Mouse (Mus musculus) bone marrow macrophage, adult 2 months (primary cell): Measurements from ENCODE around the gene Polr1a. TPM values are rescaled to one million over a fixed set of nuclear protein-coding genes. Genes with fewer than 3 reads are reported as not detected.
A peak's percentile ranks its signal among the peaks of the same experiment; 100 is the strongest.

Experiments used
- H3K27ac ChIP-seq: 2 replicates; pipeline ENCODE4 v1.5.1; 2012; ENCODE audit warnings: low read depth, low read length; ENCODE audit not compliant: insufficient read depth
- H3K4me1 ChIP-seq: 2 replicates; pipeline ENCODE4 v1.6.1; 2012; ENCODE audit warnings: low read length; ENCODE audit not compliant: control insufficient read depth, insufficient read depth
- H3K4me3 ChIP-seq: 2 replicates; pipeline ENCODE4 v1.5.1; 2012; ENCODE audit warnings: mild to moderate bottlenecking, low read length, moderate library complexity; ENCODE audit not compliant: insufficient read depth
- CTCF ChIP-seq: IDR thresholded peaks from 2 replicates; pipeline ENCODE4 v1.5.1; 2012; ENCODE audit warnings: low read depth, mild to moderate bottlenecking, low read length, moderate library complexity
- POLR2A ChIP-seq: IDR thresholded peaks from 2 replicates; pipeline ENCODE4 v1.6.1; 2012; ENCODE audit warnings: mild to moderate bottlenecking, low read depth, low read length, borderline replicate concordance
- polyA plus RNA-seq: library from polyadenylated mRNA; stranded (reverse); fragments of >200 nt; gene quantifications from 2 replicates; pipeline ENCODE4 v1.2.4, GENCODE M21; 2012; ENCODE audit not compliant: missing spikeins, insufficient read depth, insufficient read length

The Polr1a gene
- polyA plus RNA-seq, 1 experiment: 6.2 TPM

DNA sequence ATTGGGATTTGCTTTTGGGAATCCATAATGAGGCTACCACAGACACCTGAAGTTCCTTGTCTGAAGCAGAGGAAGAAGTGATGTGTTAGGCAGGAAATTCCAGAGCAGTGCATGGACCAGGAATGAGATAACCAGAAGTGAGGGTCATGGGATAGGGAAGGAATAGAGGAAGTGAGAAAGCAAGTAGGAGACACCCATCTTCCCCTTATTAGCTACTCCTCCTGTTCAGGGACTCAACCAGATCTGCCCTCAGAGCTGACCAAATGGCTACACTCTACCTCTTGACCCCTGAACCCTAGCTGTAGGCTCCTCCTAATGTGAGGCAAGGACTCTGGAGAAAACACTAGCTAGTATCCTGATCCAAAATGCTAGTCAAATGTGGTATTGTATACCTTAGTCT, 116.6 kb downstream of the Polr1a start:
- H3K4me1 ChIP-seq: peaks cover 36% of the 10 kb centered on the region
- no peak overlapping the region for H3K4me3 ChIP-seq
- H3K27ac ChIP-seq: peak overlapping the region; percentile 18; the same call in 1 of the 2 replicates
- TF ChIP-seq POLR2A: no peak
- TF ChIP-seq CTCF: no peak

DNA sequence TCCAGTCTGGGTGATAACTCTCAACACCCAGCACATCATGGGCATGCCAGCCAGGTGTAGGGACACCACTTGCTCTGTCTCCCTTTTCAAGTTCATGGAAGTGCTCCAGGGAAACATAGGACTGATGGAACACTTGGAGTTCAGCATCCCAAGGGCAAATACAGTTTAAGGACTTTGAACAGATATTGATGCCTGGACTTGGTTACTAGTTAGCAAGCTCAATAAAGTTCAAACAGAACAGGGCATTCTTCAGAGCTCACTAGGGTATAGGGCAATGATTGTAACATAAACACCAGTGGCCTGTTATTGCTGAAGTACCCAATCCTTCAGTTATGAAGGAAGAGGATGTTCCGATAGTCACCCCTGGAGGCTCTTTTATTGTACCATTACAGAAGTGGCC, 119.2 kb downstream of the Polr1a start:
- Histone ChIP-seq H3K27ac (no peak overlapping the region), H3K4me1 (peaks cover 32% of the 10 kb centered on the region), H3K4me3 (no peak overlapping the region)
- TF ChIP-seq CTCF: no peak
- TF ChIP-seq POLR2A: no peak

DNA sequence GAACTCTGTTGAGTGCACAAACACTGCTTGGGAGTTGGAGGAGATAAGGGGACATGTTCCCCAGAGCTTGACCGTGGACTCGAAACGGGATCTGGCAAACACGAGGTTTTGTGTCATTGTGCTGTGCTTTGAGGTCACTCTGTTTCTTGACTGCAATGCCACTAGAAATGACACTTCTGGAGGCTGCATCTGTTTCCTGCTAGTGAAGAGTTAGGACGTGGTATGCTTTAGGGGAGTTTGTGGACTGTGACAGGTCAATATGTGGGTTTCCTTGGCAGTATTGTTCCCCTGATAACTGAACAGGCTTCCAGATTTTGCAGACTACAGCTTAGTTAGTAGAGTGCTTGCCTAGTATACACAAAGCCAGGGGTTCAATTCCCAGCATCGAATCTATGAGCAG, 120.8 kb downstream of the Polr1a start:
- Histone ChIP-seq H3K4me1 (peaks cover 26% of the 10 kb centered on the region), H3K27ac (no peak overlapping the region), H3K4me3 (no peak overlapping the region)
- TF ChIP-seq CTCF (no peak), POLR2A (no peak)

Other genes starting within 250 kb of the Polr1a start
- gene Reep1, start 201.5 kb upstream of the Polr1a start, polyA plus RNA-seq: not detected in 2 replicates
- 30.7 and 32.0 TPM in 2 replicates for gene Mrpl35, start 82.1 kb upstream of the Polr1a start, polyA plus RNA-seq
- 68.7 and 73.4 TPM in 2 replicates for gene Immt, start 77.7 kb upstream of the Polr1a start, polyA plus RNA-seq
- gene Ptcd3, start 303 bp upstream of the Polr1a start, polyA plus RNA-seq: 29.0 and 30.2 TPM in 2 replicates
- gene St3gal5, start 188.5 kb downstream of the Polr1a start, polyA plus RNA-seq: 29.9 and 31.6 TPM in 2 replicates